Mouse (Mus musculus): ENCODE results near the gene Bmpr1b.

DNA sequence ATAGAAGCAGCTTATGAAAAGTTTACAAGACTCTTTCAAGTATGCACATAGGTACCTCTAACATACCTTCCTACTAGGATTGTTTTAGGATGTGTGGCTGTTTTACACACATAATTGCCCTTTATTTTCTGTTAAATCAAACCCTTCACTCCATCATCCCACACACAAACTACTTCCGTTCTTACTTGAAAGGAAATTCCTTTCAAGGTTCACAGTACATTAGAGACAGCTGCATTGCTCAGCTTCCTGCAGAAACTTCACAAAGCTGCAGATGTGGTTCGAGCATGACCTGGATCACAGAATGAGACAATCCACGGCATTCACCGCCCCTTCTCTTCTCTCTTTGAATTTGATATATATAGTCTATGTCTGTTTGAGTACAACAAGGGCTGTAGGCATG is 248.1 kb downstream of the Bmpr1b start:
- TF ChIP-seq FLI1 (IDR thresholded peaks at IDR 0.05; ENCODE audit: low read length) = no peak
- TF ChIP-seq GATA1 (IDR thresholded peaks at IDR 0.05; ENCODE audit: borderline replicate concordance, low read length) = no peak
